Mouse (Mus musculus) G1E (cell line): Measurements from ENCODE around the gene Rcsd1. TPM values are rescaled to one million over a fixed set of nuclear protein-coding genes. Genes with fewer than 3 reads are reported as not detected.
A peak's percentile ranks its signal among the peaks of the same experiment; 100 is the strongest.

Source experiments
- ATAC-seq: 2 replicates; pipeline ENCODE4 v1.8.0; 2016; ENCODE audit warnings: mild to moderate bottlenecking; ENCODE audit not compliant: insufficient number of reproducible peaks, poor library complexity, low FRiP score, severe bottlenecking; ENCODE audit errors: extremely low read depth
- DNase-seq: peaks from one replicate; pipeline ENCODE4 v3.0.0; 2012; ENCODE audit warnings: low spot score
- H3K27me3 ChIP-seq: 2 replicates; pipeline ENCODE4 v1.6.1; 2012; ENCODE audit warnings: mild to moderate bottlenecking, low read length, inconsistent platforms; ENCODE audit not compliant: insufficient read depth
- H3K36me3 ChIP-seq: replicated peaks from 2 replicates; pipeline ENCODE3; 2012; ENCODE audit warnings: mild to moderate bottlenecking, inconsistent platforms
- H3K4me1 ChIP-seq: 2 replicates; pipeline ENCODE4 v1.6.1; 2012; ENCODE audit warnings: low read depth, low read length, inconsistent platforms, mixed read lengths; ENCODE audit not compliant: insufficient read depth
- H3K4me3 ChIP-seq: 2 replicates; pipeline ENCODE4 v1.5.1; 2012; ENCODE audit warnings: low read depth, mild to moderate bottlenecking, inconsistent platforms, low read length, moderate library complexity, mixed read lengths
- H3K9me3 ChIP-seq: replicated peaks from 2 replicates; pipeline ENCODE4 v1.6.1; 2012; ENCODE audit warnings: inconsistent platforms
- CTCF ChIP-seq: IDR thresholded peaks from 2 replicates; pipeline ENCODE4 v1.5.1; 2012; ENCODE audit warnings: low read depth, low read length, inconsistent platforms, mixed read lengths
- GATA1 ChIP-seq: IDR thresholded peaks from 2 replicates; pipeline ENCODE4 v1.6.1; 2012; ENCODE audit warnings: borderline replicate concordance, low read length, inconsistent platforms, mixed read lengths
- GATA2 ChIP-seq: IDR thresholded peaks from 2 replicates; pipeline ENCODE4 v1.6.1; 2012; ENCODE audit warnings: low read depth, low read length, inconsistent platforms, borderline replicate concordance
- POLR2AphosphoS5 ChIP-seq: IDR thresholded peaks from 2 replicates; pipeline ENCODE4 v1.6.1; 2012; ENCODE audit warnings: low read depth, low read length, inconsistent platforms; ENCODE audit not compliant: insufficient replicate concordance
- TAL1 ChIP-seq: conservative IDR thresholded peaks from 2 replicates; pipeline ENCODE4 v1.6.1; 2012; ENCODE audit warnings: low read depth, low read length, inconsistent platforms, mixed read lengths
- polyA plus RNA-seq: library from polyadenylated mRNA; stranded (reverse); fragments of >175 nt; gene quantifications from 2 replicates; pipeline ENCODE4 v1.2.3, GENCODE M21; 2012
- total RNA-seq, 2 experiments: library from RNA; stranded (forward) in 1 of 2; stranded (reverse) in 1 of 2; fragments of 200-1000 nt in 1 of 2; fragments of >200 nt in 1 of 2; fragmentation: Nextera tagmentation in 1 of 2; gene quantifications; 2 replicates each; pipeline ENCODE4 v1.2.3; 2014 to 2017

Rcsd1 gene
- total and polyA plus RNA-seq, 3 experiments = 15.8 to 27.3 (median 16.1) TPM

DNA sequence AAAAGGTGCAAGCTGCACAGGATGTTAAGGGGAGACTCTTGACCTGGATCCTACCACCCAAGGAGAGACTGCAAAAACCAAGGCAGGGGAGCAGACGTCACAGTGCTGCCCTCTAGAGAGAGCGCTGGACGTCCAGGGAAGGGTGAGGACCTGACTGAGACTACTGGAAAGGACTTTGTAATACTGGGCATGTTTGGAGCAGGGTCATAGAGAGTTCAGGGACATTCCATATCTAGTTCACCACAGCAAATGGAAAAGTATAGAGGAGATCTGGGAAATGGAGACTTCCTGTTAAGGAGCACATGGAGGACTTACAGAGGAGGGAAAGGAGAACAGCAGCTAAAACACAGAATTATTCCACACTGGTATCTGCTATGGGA is 29.9 kb downstream of the Rcsd1 start:
- TF ChIP-seq TAL1 = no peak
- TF ChIP-seq CTCF = 0 out of 2 replicates have a peak, but pooled peaks have one; percentile 1
- DNase-seq = no peak
- H3K4me3 ChIP-seq = no peak overlapping the region
- ATAC-seq = no peak
- peaks cover 82% of the 10 kb centered on the region for H3K36me3 ChIP-seq
- 0 out of 2 replicates have a peak, but pooled peaks cover 6% of the 10 kb centered on the region for H3K27me3 ChIP-seq
- H3K9me3 ChIP-seq = no peaks in the 10 kb centered on the region
- H3K4me1 ChIP-seq = peaks cover 22% of the 10 kb centered on the region

DNA sequence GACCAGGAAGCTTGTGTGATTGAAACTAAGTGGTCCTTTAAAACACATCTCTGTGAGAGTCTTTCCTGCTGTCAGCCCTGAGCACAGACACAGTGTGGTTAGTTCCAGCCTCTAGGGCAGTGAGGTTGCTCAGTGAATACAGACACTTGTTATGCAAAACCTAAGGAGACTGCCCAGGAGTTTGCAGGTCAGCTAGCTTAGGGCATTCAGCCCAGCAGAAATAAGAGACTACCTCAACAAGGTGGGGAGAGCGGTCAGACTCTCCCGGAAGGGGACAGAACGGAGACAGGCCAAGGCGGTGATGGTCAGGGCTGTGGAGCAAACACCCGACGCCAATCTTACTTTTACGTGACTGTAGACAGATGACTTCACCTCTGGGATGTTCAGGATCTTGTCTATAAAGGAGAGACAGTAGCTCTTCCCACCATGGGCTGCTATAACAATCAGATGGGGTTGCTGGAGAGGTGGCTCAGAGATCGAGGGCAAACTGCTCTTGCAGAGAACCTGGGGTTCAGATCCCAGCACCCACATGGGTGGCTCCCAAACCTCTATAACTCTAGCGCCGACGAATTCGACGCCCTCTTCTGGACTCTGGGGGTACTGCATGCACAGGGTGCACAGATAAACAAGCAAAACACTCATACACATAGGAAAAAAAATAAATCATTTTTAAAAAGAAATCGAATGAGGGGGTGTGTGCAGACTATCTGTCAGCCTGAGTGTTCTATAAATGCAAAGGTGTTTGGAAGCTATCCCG is 30.5 kb downstream of the Rcsd1 start:
- Histone ChIP-seq H3K36me3 (peaks cover 82% of the 10 kb centered on the region), H3K4me3 (no peak overlapping the region), H3K4me1 (peaks cover 24% of the 10 kb centered on the region), H3K27me3 (0 out of 2 replicates have a peak, but pooled peaks cover 6% of the 10 kb centered on the region), H3K9me3 (no peaks in the 10 kb centered on the region)
- DNase-seq = no peak
- TF ChIP-seq TAL1 = no peak
- no peak for TF ChIP-seq GATA1
- no peak for TF ChIP-seq POLR2AphosphoS5
- no peak for TF ChIP-seq GATA2
- 0 out of 2 replicates have a peak, but pooled peaks have one; percentile 6 for TF ChIP-seq CTCF
- no peak for ATAC-seq

DNA sequence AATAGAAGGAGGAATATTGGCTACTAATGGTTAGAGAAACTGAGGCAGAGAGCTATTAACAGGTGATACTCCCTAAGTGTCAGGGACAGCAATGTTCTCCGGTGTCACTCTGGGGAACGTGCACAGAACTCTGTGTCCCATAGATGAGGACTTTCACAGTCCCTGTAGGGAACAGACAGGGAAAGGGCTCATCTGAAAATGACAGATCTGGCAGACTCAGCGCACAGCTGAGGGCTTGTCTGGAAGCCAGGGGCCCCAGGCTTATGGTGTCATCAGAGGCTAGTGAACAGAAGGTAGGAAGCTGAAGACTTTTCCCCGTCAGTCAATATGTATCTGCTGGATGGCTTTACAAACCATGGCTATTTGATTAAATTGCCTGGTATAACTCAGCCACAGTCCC is 32.0 kb downstream of the Rcsd1 start:
- DNase-seq = no peak
- 0 out of 2 replicates have a peak, but pooled peaks cover 6% of the 10 kb centered on the region for H3K27me3 ChIP-seq
- TF ChIP-seq GATA2 (no peak), GATA1 (no peak), POLR2AphosphoS5 (no peak), CTCF (no peak), TAL1 (no peak)
- H3K9me3 ChIP-seq = no peaks in the 10 kb centered on the region
- no peak overlapping the region for H3K4me3 ChIP-seq
- peaks cover 24% of the 10 kb centered on the region for H3K4me1 ChIP-seq
- ATAC-seq = no peak
- peaks cover 78% of the 10 kb centered on the region for H3K36me3 ChIP-seq

DNA sequence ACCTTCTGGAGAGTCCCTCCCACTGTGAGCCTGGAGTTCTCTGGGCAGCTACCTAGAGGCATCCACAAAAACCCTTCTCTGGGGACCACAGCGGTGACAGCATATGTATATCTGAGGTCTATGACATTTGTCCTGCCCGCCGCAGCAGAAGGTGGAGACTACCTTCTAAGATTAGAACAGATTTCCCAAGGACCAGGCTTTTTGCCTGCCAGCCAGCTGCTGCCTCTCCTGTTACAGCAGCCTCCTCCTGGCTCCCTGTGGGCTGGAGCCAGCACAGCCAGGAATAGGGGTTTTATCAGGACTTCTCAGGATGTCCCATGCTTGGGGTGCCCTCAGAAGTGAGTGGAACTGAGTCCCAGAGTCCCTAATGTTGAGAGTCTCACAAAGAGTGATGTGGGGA is 32.6 kb downstream of the Rcsd1 start:
- peaks cover 79% of the 10 kb centered on the region for H3K36me3 ChIP-seq
- TF ChIP-seq GATA2 = no peak
- no peak for TF ChIP-seq POLR2AphosphoS5
- no peak for TF ChIP-seq CTCF
- no peak for TF ChIP-seq GATA1
- TF ChIP-seq TAL1 = no peak
- no peak for DNase-seq
- H3K4me1 ChIP-seq = peaks cover 23% of the 10 kb centered on the region
- no peaks in the 10 kb centered on the region for H3K9me3 ChIP-seq
- 0 out of 2 replicates have a peak, but pooled peaks cover 6% of the 10 kb centered on the region for H3K27me3 ChIP-seq
- H3K4me3 ChIP-seq = no peak overlapping the region
- ATAC-seq = no peak

DNA sequence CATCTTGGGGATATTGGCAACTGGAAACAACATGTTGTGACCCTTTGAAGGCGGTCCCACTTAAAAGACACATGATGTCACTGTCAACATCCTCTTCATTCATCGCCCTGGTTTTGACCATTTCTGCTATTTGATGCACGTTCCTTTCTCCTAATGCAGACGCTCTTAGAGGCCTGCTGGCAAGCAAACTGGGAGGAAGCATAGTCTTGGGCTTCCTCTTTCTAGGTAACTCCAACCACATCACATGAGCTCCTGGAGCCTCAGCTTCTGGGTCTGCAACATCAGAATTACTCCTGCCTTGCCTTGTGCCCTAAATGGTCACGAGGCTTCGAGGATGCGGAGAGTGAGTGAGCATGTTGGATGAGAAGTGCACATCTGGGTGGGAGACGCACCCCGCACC is 34.4 kb downstream of the Rcsd1 start:
- H3K4me3 ChIP-seq = no peak overlapping the region
- peaks cover 79% of the 10 kb centered on the region for H3K36me3 ChIP-seq
- no peak for TF ChIP-seq POLR2AphosphoS5
- TF ChIP-seq CTCF = no peak
- TF ChIP-seq TAL1 = no peak
- peaks cover 24% of the 10 kb centered on the region for H3K4me1 ChIP-seq
- no peak for ATAC-seq
- H3K27me3 ChIP-seq = 0 out of 2 replicates have a peak, but pooled peaks cover 6% of the 10 kb centered on the region
- no peaks in the 10 kb centered on the region for H3K9me3 ChIP-seq
- peak; percentile 24 for DNase-seq

DNA sequence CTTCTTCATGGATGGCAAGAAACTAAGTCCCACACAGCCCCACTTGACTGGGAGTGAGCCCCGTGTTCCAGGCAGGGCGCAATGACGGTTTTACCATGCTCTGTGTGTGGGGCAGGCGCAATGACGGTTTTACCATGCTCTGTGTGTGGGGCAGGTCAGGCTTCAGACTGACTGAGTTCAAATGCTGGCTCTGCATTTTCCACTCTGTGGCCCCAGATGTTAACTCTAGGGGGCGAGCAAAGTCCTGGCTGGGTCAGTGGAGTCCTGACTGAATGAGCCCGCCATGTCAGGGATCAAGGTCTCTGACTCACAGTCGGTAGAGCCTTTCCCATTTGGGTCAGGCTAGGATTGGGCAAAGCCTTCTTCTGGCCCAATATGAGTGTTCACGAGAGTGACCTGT is 37.2 kb downstream of the Rcsd1 start:
- no peaks in the 10 kb centered on the region for H3K9me3 ChIP-seq
- DNase-seq (no peak), ATAC-seq (no peak)
- H3K4me3 ChIP-seq = no peak overlapping the region
- 0 out of 2 replicates have a peak, but pooled peaks cover under 1% of the 10 kb centered on the region for H3K27me3 ChIP-seq
- TF ChIP-seq CTCF (no peak), GATA1 (no peak), GATA2 (no peak), TAL1 (no peak), POLR2AphosphoS5 (no peak)
- peaks cover 76% of the 10 kb centered on the region for H3K36me3 ChIP-seq
- H3K4me1 ChIP-seq = peaks cover 27% of the 10 kb centered on the region
